Mouse (Mus musculus): ENCODE measurements around the gene Gm21958. TPM values are rescaled to one million over a fixed set of nuclear protein-coding genes. Genes with fewer than 3 reads are reported as not detected.
"Not testable (repeated sequence)": the region's sequence is repeated elsewhere in the genome, so short reads cannot be mapped to it uniquely, and the experiment has no call there.

Gene Gm21958
- total RNA-seq, 2 experiments from 2014 or later = not detected

DNA sequence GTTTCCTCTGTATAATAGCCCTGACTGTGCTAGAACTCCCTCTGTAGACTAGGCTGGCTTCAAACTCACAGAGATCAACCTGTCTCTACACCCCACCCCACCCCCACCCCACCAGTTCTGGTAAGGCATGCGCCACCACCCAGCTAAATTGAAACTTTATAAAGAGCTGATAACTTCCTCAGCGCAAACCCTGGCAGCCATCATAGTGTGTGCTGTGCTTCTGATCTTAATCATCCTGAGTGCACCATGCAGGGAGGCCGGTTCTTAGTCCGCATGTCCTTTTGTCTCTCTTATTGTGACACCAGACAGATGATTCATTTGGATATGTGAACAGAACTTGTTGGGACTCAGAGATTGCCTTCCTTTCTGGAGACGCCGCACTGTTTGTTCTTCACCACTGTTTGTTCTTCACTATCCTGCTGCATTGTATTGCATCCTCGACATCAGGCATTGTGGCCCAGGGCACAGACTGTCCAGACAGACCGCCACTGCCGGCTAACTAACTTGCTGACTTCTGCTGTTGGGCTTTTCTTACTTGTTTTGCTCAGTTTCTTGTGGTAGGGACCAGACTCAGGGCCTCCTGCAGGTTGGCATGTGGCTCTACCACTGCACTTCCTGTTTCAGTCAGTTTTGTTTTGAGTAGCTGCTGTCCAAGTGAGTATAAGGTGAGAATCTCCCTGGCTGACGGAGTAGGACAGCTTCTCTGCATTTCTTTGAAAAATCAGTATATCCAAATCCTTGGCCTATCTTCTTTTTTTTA, 9.8 kb upstream of the Gm21958 start:
- no peak for DNase-seq (ENCODE audit: low spot score in 2 of 2)

DNA sequence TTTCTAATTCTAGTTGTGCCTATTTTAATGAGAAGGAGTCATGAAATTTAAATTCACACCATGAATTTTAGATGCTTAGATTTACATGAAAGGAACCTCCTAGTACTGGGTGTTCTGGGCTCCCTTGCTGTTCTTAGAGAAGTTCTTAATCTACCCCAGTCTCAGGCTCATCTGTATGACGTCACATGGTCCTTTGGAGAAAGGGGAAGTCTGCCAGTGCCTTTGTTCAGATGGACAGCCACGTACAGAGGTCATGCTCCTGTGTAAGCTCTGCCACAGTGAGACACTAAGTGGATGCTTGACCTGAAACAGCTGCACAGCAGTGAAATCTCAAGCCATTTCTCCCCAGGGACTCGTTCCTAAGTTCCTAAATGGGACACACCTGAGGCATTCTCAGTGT, 4.8 kb upstream of the Gm21958 start:
- no peak for DNase-seq (ENCODE audit: low spot score in 2 of 2)

DNA sequence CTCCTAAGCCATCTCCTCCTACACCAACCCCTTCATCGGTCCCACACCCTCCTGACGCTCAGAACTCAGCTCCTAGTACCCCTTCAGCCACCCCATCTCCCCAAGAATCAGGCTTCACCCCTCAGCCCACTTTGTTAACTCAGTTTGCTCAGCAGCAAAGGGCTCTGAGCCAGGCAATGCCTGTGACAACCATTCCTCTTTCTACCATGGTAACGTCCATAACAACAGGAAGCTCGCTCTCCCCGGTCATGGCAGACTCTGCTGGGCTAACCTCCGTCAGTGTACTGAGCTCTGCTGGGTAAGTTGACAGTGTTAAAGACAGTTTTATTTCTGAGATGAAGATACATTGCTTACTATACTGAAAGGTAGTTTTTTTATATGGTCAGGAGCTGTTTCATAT, 3.2 kb upstream of the Gm21958 start:
- no peak for DNase-seq (ENCODE audit: low spot score in 2 of 2)

DNA sequence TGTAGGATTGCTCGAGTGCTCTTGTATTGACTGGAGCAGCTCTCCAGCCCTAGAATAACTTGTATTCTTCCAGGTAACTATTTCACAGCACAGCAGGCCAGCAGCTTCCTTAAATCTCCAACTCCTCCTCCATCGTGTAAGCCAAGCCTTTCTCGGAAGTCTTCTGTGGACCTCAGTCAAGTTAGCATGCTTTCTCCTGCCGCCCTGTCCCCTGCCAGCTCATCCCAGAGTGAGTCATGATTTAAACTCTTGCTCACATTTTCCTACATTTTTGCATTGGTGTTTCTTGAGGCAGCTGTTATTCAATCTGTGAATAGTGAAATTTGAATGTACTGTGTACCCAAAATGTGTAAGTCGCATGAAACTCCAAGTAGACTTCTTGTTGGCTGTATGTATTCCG, 1.3 kb upstream of the Gm21958 start:
- peak in 1 of 2 experiments; percentile 38 for DNase-seq (ENCODE audit: low spot score in 2 of 2)

DNA sequence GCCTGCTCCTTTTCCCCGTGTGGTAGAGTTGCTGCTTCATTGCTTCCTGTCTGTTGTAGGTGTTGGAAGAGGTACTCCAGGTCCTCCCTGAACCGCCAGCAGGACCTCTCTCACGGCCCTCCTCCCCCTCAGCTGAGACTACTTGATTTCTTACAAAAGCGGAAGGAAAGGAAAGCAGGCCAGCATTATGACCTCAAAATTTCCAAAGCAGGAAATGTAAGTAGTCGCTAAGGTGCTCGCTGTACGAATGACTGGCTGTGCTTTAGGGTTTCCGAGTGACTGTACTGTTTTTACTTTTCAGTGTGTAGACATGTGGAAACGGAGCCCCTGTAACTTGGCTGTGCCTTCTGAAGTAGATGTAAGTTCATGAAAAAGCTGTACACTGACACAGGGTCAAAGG, 5.2 kb downstream of the Gm21958 start:
- no peak for DNase-seq (ENCODE audit: low spot score in 2 of 2)

DNA sequence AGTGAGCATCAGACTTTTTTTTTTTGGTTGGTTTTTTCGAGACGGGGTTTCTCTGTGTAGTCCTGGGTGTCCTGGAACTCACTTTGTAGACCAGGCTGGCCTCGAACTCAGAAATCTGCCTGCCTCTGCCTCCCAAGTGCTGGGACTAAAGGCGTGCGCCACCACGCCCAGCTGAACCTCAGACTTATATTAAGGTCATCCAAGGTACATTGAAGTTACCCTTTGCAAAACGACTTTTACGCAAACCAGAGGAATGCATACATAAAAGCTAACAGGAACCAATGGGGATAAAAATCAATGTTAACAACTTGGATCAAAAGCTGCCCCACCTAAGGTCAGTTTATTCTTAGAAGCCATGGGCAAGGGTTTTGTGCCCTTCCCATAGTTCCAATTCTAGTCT, 10.0 kb downstream of the Gm21958 start:
- not testable (repeated sequence) for DNase-seq (ENCODE audit: low spot score in 2 of 2)

DNA sequence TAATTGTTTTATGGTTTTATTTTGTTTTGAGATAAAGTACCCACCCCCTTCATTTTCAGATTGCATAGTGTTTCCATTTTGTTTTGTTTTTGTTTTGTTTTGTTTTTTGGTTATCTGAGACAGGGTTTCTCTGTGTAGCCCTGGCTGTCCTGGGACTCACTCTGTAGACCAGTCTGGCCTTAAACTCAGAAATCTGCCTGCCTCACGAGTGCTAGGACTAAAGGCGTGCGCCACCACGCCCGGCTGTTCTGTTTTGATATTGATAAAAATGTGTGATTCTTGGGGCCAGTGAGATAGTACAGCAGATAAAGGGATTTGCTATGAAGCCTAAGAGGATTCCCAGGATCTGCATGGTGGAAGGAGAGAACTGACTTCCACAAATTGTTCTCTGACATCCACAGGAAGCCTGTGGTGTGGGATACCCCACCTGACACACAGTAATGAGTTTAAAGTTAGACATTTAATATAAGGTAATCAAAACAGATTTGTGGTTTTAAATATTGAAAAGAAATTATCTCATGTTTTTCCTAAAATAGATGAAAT, 14.3 kb downstream of the Gm21958 start:
- no peak for DNase-seq (ENCODE audit: low spot score in 2 of 2)

DNA sequence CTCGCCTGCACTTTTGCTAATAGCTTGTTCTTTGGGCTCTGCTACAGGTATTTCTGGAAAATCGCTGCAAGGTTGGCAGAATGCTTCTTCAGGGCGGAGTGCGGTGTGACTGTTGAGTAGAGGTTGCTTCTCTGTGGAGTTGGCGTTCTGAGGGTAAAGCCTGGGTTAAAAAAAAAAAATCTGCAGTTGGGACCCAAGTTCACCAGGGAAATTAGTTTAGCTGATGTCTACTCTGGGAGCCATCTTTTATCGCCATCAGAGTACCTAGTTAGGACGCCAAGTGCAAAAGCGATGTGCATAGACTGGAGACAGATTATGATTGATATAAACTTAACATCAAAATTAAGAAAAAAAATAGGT, 21.1 kb downstream of the Gm21958 start:
- DNase-seq (ENCODE audit: low spot score in 2 of 2) = no peak

DNA sequence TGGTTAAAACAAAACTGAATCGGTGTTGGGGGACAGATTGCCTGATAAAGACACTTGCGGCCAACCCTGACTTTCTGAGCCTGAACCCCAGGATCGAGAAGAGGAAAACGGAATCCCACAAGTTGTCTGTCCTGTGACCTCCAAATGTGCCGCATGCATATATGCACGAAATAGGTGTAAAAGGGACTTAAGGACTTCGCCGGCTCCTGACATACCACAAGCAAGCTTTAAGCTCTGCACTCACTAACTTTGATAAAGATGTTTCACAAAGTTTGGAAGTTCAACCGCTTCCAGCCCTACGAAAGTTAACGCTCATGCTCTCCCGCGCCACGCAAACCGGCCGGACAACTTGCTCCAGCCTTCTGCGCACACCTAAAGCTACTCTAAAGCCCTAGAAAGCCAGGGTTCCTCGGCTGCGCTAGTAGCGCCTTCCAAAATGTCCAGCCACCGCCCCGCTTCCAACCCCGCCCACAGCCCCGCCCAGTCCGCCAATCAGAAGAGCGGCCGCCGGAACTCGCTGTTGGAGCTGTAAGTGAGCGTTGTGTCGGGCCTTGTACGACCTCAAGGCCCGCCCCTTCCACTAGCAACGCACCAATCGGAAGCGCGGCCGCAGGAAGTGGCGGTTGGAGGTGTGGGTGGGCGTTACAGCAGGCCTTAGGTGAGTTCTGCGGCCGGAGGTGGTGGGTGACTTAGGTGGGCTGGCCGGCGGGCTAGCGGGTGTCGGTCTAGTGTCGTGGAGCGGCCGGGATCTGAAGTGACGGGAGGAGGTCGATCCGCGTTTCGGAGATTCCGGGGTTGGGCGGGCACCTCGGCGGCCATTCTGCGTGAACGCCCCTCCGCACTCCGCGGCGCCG, 21.7 kb downstream of the Gm21958 start, which contains the start of gene Supt20:
Supt20 (plus strand) TSS at position 606 of the 854 bp plus-strand sequence.
- peak; percentile 88 to 94 for DNase-seq (ENCODE audit: low spot score in 2 of 2)

DNA sequence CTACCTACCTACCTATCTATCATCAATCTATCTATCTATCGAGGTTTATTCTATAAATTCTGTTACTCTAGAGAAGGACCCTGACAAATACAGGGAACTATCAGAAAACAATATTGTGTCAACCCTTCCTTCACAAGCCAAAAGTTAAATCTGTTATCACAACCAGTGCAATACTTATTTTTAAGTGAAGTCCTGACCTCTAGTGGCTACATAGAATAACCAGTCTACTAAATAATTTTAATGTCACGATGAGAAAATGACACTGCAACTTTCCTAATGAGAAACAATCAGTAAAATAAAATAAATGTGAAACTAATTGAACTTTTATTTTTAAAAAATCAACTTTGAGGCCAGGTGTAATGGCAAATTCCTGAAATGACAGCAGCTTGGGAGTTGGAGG, 25.1 kb downstream of the Gm21958 start:
- peak in 1 of 2 experiments; percentile 13 for DNase-seq (ENCODE audit: low spot score in 2 of 2)

DNA sequence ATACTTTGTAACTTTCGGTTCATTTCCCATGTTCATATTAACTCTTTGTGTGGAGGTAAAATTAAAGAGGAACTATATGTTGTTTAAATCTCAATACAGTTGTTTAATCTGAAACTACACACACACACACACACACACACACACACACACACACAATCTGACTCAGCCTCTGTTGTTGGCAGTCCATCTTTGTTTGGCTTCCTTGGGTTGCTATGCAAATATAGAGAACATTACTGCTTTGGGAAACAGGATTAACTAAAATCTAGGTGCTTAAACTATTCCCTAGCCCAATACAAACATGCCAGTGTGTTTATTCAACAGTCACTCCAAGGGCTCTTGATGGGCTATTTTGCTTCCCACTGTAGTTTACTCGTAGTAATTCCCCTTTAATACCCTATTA, 26.9 kb downstream of the Gm21958 start:
- no peak for DNase-seq (ENCODE audit: low spot score in 2 of 2)

DNA sequence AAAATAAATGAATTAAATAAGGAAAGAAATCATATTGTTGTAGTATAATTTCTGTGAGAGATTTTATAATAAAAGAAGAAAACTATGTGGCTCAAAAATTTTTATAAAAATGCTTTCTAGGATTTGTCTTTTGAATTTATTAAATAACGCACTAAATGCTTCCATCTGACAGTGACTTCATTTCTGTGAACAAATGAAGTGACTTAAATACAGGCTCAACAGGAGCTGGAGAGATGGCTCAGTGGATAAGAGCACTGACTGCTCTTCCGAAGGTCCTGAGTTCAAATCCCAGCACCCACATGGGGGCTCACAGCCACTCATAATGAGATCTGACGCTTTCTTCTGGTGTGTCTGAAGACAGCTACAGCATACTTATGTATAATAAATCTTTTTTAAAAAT, 29.0 kb downstream of the Gm21958 start:
- DNase-seq (ENCODE audit: low spot score in 2 of 2) = no peak

DNA sequence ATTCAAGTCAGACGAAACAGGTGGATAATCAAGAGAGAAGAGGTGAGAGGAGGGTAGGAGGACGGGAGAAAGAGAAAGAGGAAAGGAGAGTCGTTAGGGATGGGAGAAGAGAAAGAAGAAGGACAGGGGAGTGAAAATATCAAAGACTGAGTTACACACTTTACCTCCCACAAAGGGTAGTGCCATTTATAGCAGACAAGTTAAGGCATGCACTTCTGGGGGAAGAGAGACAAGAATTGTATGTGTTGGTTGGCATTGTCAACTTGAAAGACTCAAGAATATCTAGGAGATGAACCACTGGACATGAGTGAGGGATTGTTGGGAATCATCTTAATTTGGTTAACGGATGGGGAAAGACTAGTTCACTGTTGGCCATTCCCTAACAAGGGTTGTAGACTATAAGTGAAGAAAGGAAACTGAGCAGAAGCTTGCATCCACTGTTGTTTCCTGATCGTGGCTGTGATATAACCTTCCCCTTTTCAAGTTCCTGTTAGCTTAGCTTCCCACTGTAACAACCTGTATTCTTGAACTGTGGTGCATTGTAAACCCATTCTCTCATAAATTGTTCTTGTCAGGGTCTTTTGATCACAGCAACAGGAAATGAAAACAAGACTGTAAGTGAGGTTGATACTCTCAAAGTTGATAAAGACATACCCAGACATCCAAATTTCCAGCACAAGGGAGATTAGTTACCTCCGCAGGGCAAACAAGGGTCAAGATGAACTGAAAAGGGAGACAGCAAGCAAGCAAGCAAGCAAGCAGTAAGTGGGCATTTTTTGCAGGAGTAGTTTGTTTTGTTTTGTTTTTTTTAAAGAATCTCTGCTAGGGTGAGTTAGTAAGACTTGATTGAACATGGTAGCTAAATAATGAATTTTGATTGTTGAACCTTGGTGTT, 32.6 kb downstream of the Gm21958 start:
- DNase-seq (ENCODE audit: low spot score in 2 of 2) = no peak

DNA sequence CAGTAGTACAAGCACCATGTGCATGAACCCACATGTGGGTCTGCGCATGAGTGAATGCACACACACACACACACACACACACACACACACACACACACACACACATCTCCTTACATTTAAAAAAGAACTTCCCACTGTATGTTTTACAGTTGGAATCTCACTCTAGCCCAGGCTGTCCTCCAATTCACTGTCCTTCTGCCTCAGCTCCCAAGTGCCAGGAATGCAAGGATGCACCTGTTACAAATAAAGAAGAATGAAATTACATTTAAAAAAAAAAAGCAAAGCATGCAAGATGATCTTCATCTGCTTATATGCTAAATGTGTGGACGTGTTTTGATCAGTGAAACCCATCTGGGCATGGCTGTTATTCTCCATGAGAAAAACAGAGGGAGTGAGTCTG, 37.3 kb downstream of the Gm21958 start:
- DNase-seq (ENCODE audit: low spot score in 2 of 2) = no peak

DNA sequence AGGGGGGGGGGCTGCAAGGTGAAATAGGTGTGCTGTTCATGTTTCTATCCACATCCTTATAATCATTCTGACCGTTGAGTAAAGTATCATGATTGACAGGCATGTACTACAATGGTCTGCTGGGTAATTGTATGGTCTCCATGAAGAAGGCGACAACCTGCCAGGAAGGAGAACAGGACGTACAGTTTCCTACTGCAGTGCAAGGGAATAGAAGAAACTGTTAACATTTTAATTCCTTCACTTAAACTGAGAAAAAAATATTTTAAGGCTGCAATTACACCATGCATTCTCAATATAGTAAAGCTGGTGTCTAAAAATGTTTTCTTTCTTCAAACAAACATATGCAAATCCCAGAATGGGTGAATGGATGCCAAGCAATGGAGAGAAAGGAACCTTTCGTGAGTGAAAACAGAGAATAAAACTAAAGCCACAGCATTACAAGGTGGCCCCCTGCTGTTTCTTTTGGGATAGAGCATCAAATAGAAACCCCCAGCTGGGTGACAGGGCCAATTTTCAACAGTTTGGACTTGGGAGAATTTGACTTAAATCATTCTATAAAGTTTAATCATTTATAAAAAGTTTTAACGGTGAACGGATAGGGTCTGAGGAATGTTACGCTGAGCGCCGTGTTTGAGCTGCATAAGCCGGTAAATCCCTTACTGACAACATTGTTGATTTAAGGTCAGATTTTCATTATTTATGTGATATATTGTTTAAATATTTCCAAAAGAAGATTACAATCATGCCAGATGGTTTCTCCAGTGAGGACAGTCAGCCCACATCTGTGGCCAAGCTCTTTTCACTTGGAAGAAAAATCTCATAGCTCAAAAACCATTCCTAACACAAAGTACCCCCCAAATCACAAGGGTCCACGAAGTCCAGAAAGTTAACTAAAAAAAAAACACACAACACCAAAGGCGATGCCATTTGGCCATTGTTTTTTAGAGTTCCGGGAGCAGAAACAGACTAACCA, 41.3 kb downstream of the Gm21958 start:
- DNase-seq (ENCODE audit: low spot score in 2 of 2) = peak; percentile 11 to 79

DNA sequence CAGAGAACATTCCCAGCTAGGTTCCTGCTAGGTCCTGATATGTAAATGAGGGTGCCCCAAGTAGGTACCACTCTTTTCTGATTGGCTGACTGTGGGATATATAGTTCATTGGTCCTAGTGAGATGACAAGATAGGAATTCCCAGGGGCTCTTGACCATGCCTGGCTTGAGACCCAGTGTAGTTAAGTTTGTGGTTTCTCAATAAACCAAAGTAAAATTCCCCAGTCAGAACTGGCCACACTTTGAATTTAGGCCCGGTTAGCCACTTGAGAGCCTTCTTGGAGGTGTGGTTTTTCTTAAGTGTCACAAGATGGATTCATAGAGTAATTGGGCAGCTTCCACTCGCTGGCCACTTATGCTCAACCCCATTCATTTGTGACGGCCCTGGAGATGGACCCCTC, 42.0 kb downstream of the Gm21958 start:
- no peak for DNase-seq (ENCODE audit: low spot score in 2 of 2)

DNA sequence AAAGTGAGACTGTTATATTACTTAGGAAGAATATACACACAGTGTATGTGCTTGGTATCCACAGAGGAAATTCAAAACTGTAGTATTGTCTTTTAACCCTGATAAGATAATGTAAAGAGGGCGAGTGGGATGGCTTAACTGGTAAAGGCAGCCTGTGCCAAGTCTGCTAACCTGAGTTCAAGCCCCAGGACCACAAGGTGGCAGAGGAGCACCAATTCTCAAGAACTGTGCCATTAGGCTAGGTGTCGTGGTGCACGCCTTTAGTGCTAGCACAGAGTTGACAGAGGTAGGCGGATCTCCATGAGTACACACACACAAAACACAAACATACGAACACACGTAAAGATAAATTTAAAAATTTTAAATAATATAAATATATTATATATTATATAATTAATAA, 44.6 kb downstream of the Gm21958 start:
- no peak for DNase-seq (ENCODE audit: low spot score in 2 of 2)

DNA sequence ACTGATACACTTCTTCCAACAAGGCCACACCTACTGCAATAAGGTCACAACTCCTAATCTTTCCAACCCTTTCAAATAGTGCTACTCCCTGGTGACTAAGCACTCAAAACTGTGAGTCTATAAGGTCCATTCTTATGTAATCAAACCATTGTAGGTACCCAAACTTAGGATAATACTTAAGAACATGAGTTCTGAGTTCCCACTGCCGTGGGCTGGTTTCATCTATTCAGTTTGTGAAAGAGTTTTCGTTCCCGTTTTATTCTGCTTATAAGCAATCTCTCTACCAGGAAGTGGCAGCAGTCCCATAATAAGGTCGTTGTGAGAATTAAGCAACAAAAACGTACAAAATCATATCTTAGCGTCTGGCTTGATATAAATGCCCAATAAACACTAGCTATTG, 45.4 kb downstream of the Gm21958 start:
- no peak for DNase-seq (ENCODE audit: low spot score in 2 of 2)

DNA sequence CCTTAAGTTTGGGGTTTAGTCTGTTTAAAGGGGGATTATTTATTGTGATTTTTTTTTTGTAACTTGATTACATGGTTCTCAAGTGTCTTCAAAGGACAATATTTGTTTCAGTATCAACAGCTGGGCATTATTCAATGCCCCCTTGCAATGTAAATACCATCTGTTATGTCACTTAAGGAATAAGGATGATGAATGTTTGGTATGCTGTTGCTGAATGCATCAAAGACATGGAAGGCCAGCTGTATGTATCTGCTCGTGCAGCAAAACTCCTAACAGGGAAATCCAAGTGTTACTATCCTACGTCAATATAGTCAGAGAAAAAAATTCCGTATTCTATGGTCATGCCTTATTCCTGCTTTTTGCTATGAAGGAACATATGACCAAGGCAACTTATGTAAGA, 46.0 kb downstream of the Gm21958 start:
- no peak for DNase-seq (ENCODE audit: low spot score in 2 of 2)

Data from layer of hippocampus, adult 18-20 months (tissue).